Mouse (Mus musculus): ENCODE results near the gene Hnf4a. TPM values are rescaled to one million over a fixed set of nuclear protein-coding genes. Genes with fewer than 3 reads are reported as not detected.

The Hnf4a gene
- polyA plus RNA-seq, 1 experiment from 2014 or later = not detected

DNA sequence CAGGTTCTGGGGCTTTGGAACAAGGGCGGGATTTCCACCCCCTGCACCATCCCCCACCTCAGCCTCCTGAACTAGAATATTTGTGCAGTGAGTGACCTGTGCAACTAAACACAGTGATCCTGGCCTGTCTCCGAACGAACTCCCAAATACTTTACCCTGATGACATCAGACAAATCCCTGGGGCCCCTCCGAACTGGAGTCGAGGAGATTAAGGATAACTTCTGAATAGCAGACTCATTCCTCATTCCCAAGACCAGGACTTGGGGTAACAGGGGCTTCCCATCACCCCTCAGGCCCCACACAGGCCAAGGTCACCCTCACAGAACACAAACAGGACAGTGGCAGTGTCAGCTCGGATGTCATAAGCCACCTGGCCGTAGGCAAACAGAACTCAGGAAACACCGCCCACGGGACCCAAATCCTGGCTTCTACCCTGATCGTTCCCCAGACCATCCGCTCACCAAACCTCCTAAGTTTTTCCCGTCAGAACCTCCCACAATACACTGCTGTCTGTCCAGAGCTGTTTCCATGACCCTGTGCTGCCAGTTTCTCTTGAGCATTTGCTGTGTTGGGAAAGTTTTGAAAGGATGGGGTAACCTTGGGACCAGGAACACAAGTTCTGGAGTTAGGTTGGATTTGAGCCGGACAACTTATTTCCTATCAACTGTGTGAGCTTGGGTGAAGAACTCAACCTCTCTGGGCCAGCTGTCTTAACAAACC, 32.9 kb downstream of the Hnf4a start:
- Histone ChIP-seq H3K27ac (ENCODE audit: low read length) (no peak overlapping the region), H3K4me1 (replicated peaks; ENCODE audit: control insufficient read depth, insufficient read depth, low read length) (0 out of 2 replicates have a peak, but pooled peaks cover 4% of the 10 kb centered on the region), H3K4me2 (ENCODE audit: low read depth, low read length) (no peak overlapping the region), H3K27me3 (ENCODE audit: control insufficient read depth, insufficient read depth, low read depth, low read length) (no peaks in the 10 kb centered on the region; the same call in 1 of the 2 replicates), H3K4me3 (ENCODE audit: low read length) (no peak overlapping the region), H3K9me3 (ENCODE audit: control insufficient read depth, low read length) (no peaks in the 10 kb centered on the region), H3K9ac (ENCODE audit: low read length) (no peak overlapping the region), H3K36me3 (ENCODE audit: control insufficient read depth, insufficient read depth, low read length) (no peaks in the 10 kb centered on the region)
- WGBS = 47% methylated on average over 13 of the region's 13 CpGs
- no peak for ATAC-seq (ENCODE audit: low read depth)

DNA sequence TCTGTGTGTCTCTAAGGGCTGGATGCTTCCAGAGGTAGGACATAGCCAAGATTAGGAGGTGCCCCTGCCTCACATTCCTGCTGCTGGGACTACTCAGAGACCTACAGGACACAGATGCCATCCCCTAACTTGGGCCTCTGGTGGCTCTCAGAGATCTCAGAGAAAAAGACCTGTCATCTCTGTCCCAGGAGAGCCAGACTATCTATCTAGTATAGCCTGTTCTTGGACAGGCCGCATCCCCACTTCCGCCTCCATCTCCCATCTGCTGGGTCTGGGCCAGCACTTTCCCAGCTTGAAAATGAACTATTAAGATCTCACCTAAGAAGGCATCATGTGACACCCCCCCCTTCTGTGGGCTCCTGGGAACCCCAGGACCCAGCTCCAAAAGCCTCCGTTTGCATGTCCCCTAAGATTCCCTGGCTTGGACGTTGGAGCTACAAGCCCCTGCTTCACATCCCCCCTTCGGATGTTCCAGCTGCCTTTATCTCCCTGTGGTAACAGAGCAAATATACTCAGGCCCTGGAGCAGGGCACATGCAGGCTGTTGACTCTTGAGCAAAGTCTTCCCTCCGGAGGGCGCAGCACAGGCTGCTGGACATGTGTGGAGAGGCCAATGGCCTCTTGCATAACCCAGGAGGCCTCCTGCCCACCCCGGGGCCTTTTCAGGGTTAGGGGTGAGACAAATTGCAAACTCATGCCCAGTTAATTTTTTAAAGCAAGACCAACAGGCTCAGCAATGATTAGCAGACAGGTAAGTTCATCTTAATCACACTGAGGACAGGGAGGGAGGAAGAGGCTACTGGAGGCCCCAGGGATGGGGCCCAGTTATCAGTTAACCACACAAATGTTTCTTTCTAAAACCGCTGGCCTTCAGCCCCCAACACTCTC, 33.9 kb downstream of the Hnf4a start:
- Histone ChIP-seq H3K9me3 (ENCODE audit: control insufficient read depth, low read length) (no peaks in the 10 kb centered on the region), H3K27me3 (ENCODE audit: control insufficient read depth, insufficient read depth, low read depth, low read length) (no peaks in the 10 kb centered on the region; the same call in 1 of the 2 replicates), H3K4me3 (ENCODE audit: low read length) (no peak overlapping the region), H3K9ac (ENCODE audit: low read length) (no peak overlapping the region), H3K36me3 (ENCODE audit: control insufficient read depth, insufficient read depth, low read length) (no peaks in the 10 kb centered on the region), H3K4me1 (replicated peaks; ENCODE audit: control insufficient read depth, insufficient read depth, low read length) (no peaks in the 10 kb centered on the region), H3K27ac (ENCODE audit: low read length) (no peak overlapping the region), H3K4me2 (ENCODE audit: low read depth, low read length) (no peak overlapping the region)
- WGBS = 46% methylated on average over 9 of the region's 9 CpGs
- no peak for ATAC-seq (ENCODE audit: low read depth)

- no peak overlapping the region for H3K4me3 ChIP-seq (ENCODE audit: low read length)
- H3K4me1 ChIP-seq (replicated peaks; ENCODE audit: control insufficient read depth, insufficient read depth, low read length) = no peaks in the 10 kb centered on the region
- H3K27me3 ChIP-seq (ENCODE audit: control insufficient read depth, insufficient read depth, low read depth, low read length) = no peaks in the 10 kb centered on the region
- WGBS = 63% methylated on average over 10 of the region's 10 CpGs
- no peak overlapping the region for H3K9ac ChIP-seq (ENCODE audit: low read length)
- no peak overlapping the region for H3K4me2 ChIP-seq (ENCODE audit: low read depth, low read length)
- H3K27ac ChIP-seq (ENCODE audit: low read length) = no peak overlapping the region
- no peaks in the 10 kb centered on the region for H3K9me3 ChIP-seq (ENCODE audit: control insufficient read depth, low read length)
- H3K36me3 ChIP-seq (ENCODE audit: control insufficient read depth, insufficient read depth, low read length) = no peaks in the 10 kb centered on the region
- ATAC-seq (ENCODE audit: low read depth) = no peak
Observed at GRCm38 (mm10) chr2:163541568-163542182, 35.1 kb downstream of the Hnf4a start.

DNA sequence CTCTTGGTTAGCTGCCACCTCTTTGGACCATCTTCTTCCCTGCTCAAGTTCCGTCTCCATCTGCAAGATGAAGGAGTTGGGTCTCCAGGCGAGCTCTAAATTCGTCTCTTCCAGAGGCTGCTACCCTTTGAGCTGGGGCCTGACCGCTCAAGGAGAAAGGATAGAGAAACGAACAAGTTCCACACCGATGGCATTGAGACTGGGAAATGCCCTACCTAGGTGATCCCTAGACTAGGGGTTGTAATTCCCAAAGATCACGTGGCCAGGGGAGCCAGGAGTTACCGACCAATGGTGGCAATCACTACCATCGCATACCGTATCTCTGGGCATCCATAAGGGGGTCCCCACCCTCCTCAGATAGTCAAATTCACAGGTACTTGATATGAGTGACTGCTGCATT, 36.1 kb downstream of the Hnf4a start:
- Histone ChIP-seq H3K4me1 (replicated peaks; ENCODE audit: control insufficient read depth, insufficient read depth, low read length) (no peaks in the 10 kb centered on the region), H3K36me3 (ENCODE audit: control insufficient read depth, insufficient read depth, low read length) (no peaks in the 10 kb centered on the region), H3K27me3 (ENCODE audit: control insufficient read depth, insufficient read depth, low read depth, low read length) (no peaks in the 10 kb centered on the region), H3K4me2 (ENCODE audit: low read depth, low read length) (no peak overlapping the region), H3K9ac (ENCODE audit: low read length) (no peak overlapping the region), H3K9me3 (ENCODE audit: control insufficient read depth, low read length) (no peaks in the 10 kb centered on the region), H3K4me3 (ENCODE audit: low read length) (no peak overlapping the region), H3K27ac (ENCODE audit: low read length) (no peak overlapping the region)
- no peak for ATAC-seq (ENCODE audit: low read depth)
- 87% methylated on average over 10 of the region's 10 CpGs for WGBS

- WGBS = 66% methylated on average over 14 of the region's 14 CpGs
- H3K36me3 ChIP-seq (ENCODE audit: control insufficient read depth, insufficient read depth, low read length) = no peaks in the 10 kb centered on the region
- H3K4me1 ChIP-seq (replicated peaks; ENCODE audit: control insufficient read depth, insufficient read depth, low read length) = no peaks in the 10 kb centered on the region
- H3K4me2 ChIP-seq (ENCODE audit: low read depth, low read length) = no peak overlapping the region
- no peak overlapping the region for H3K27ac ChIP-seq (ENCODE audit: low read length)
- no peak for ATAC-seq (ENCODE audit: low read depth)
- H3K9me3 ChIP-seq (ENCODE audit: control insufficient read depth, low read length) = no peaks in the 10 kb centered on the region
- H3K4me3 ChIP-seq (ENCODE audit: low read length) = no peak overlapping the region
- no peak overlapping the region for H3K9ac ChIP-seq (ENCODE audit: low read length)
- H3K27me3 ChIP-seq (ENCODE audit: control insufficient read depth, insufficient read depth, low read depth, low read length) = no peaks in the 10 kb centered on the region
Observed at GRCm38 (mm10) chr2:163546623-163547318, 40.2 kb downstream of the Hnf4a start.

GRCm38 (mm10) chr2:163548822-163549221, 42.2 kb downstream of the Hnf4a start:
- H3K4me2 ChIP-seq (ENCODE audit: low read depth, low read length) = no peak overlapping the region
- no peak overlapping the region for H3K27ac ChIP-seq (ENCODE audit: low read length)
- H3K27me3 ChIP-seq (ENCODE audit: control insufficient read depth, insufficient read depth, low read depth, low read length) = no peaks in the 10 kb centered on the region

GRCm38 (mm10) chr2:163549786-163550185, 43.2 kb downstream of the Hnf4a start:
- H3K36me3 ChIP-seq (ENCODE audit: control insufficient read depth, insufficient read depth, low read length) = no peaks in the 10 kb centered on the region
- no peak overlapping the region for H3K4me2 ChIP-seq (ENCODE audit: low read depth, low read length)
- 54% methylated on average over 6 of the region's 6 CpGs for WGBS
- H3K9me3 ChIP-seq (ENCODE audit: control insufficient read depth, low read length) = no peaks in the 10 kb centered on the region
- no peak overlapping the region for H3K9ac ChIP-seq (ENCODE audit: low read length)
- no peak overlapping the region for H3K27ac ChIP-seq (ENCODE audit: low read length)
- ATAC-seq (ENCODE audit: low read depth) = no peak
- no peaks in the 10 kb centered on the region for H3K27me3 ChIP-seq (ENCODE audit: control insufficient read depth, insufficient read depth, low read depth, low read length)
- no peaks in the 10 kb centered on the region for H3K4me1 ChIP-seq (replicated peaks; ENCODE audit: control insufficient read depth, insufficient read depth, low read length)
- no peak overlapping the region for H3K4me3 ChIP-seq (ENCODE audit: low read length)

More at GRCm38 (mm10) chr2:163548822-163549221, 42.2 kb downstream of the Hnf4a start:
- Histone ChIP-seq H3K4me1 (replicated peaks; ENCODE audit: control insufficient read depth, insufficient read depth, low read length) (no peaks in the 10 kb centered on the region), H3K9me3 (ENCODE audit: control insufficient read depth, low read length) (no peaks in the 10 kb centered on the region), H3K9ac (ENCODE audit: low read length) (no peak overlapping the region), H3K36me3 (ENCODE audit: control insufficient read depth, insufficient read depth, low read length) (no peaks in the 10 kb centered on the region), H3K4me3 (ENCODE audit: low read length) (no peak overlapping the region)
- 63% methylated on average over 5 of the region's 6 CpGs for WGBS
- no peak for ATAC-seq (ENCODE audit: low read depth)

- Histone ChIP-seq H3K4me1 (replicated peaks; ENCODE audit: control insufficient read depth, insufficient read depth, low read length) (no peaks in the 10 kb centered on the region), H3K9me3 (ENCODE audit: control insufficient read depth, low read length) (no peaks in the 10 kb centered on the region), H3K27ac (ENCODE audit: low read length) (no peak overlapping the region), H3K27me3 (ENCODE audit: control insufficient read depth, insufficient read depth, low read depth, low read length) (no peaks in the 10 kb centered on the region), H3K9ac (ENCODE audit: low read length) (no peak overlapping the region), H3K36me3 (ENCODE audit: control insufficient read depth, insufficient read depth, low read length) (no peaks in the 10 kb centered on the region), H3K4me2 (ENCODE audit: low read depth, low read length) (no peak overlapping the region), H3K4me3 (ENCODE audit: low read length) (no peak overlapping the region)
- no peak for ATAC-seq (ENCODE audit: low read depth)
- WGBS = 54% methylated on average over 8 of the region's 8 CpGs
Observed at GRCm38 (mm10) chr2:163552518-163552929, 45.9 kb downstream of the Hnf4a start.

All from lung, embryonic 16.5 days (tissue).